ENCODE assay signal across 16 mouse cellular contexts in genomic region chr4:32405985-32406384, GRCm38 (mm10).
DNase-seq lines count a peak whose midpoint lies in the region; ATAC-seq lines count a peak whose summit lies in the region.
"Had no signal": no experiment of that assay in that cellular context is flagged by ENCODE, and none has a peak within 500 bp of the region (broad histone marks: within the 10 kb centered on the region; RNA-seq: fewer than 3 reads in every experiment).

No protein-coding gene starts in this region.

- H3K4me2 ChIP-seq in heart, embryonic 12.5 days: no peak overlapping the region
- no peak overlapping the region for H3K4me2 ChIP-seq in heart, embryonic 11.5 days
- no peak overlapping the region for H3K4me2 ChIP-seq in midbrain, embryonic 14.5 days (ENCODE audit: low read length)
- H3K4me2 ChIP-seq in midbrain, embryonic 11.5 days: no peak overlapping the region
- H3K4me2 ChIP-seq: hindbrain, embryonic 12.5 days; limb, embryonic 13.5 days had no signal

- no peaks in the 10 kb centered on the region for H3K36me3 ChIP-seq in heart, embryonic 12.5 days
- no peaks in the 10 kb centered on the region for H3K36me3 ChIP-seq in heart, embryonic 11.5 days (ENCODE audit: control insufficient read depth, insufficient read depth, low read length)
- H3K36me3 ChIP-seq in midbrain, embryonic 14.5 days (ENCODE audit: control insufficient read depth, insufficient read depth, low read length): no peaks in the 10 kb centered on the region
- no peaks in the 10 kb centered on the region for H3K36me3 ChIP-seq in midbrain, embryonic 11.5 days (ENCODE audit: control insufficient read depth, insufficient read depth, low read length)
- H3K36me3 ChIP-seq: embryonic facial prominence, embryonic 10.5 days; hindbrain, embryonic 12.5 days; limb, embryonic 13.5 days had no signal

- WGBS in heart, embryonic 12.5 days: 77% methylated on average over 3 of the region's 3 CpGs
- 87% methylated on average over 3 of the region's 3 CpGs for WGBS in heart, embryonic 11.5 days (ENCODE audit: insufficient replicate concordance)
- WGBS in midbrain, embryonic 14.5 days: 84% methylated on average over 3 of the region's 3 CpGs
- 88% methylated on average over 3 of the region's 3 CpGs for whole genome bisulfite sequencing in midbrain, embryonic 11.5 days

- peak overlapping the region; percentile 40; the same call in 1 of the 2 replicates for H3K27ac ChIP-seq in heart, embryonic 12.5 days (ENCODE audit: poor library complexity, severe bottlenecking)
- H3K27ac ChIP-seq in heart, embryonic 11.5 days (ENCODE audit: low read depth, low read length): no peak overlapping the region
- H3K27ac ChIP-seq in midbrain, embryonic 14.5 days (replicated peaks; ENCODE audit: low read depth, low read length): peak overlapping the region; percentile 45; the same call in 1 of the 2 replicates
- H3K27ac ChIP-seq in midbrain, embryonic 11.5 days (ENCODE audit: low read depth, low read length): no peak overlapping the region
- H3K27ac ChIP-seq: embryonic facial prominence, embryonic 10.5 days; limb, embryonic 13.5 days had no signal

- intact Hi-C loops in left cerebral cortex, postnatal 36 days (cut with DNase I): loop anchor here (10.0 kb wide), 1 partner anchor 161 kb away; no protein-coding TSS in a partner anchor

- no peak overlapping the region for H3K9ac ChIP-seq in heart, embryonic 12.5 days
- no peak overlapping the region for H3K9ac ChIP-seq in heart, embryonic 11.5 days (ENCODE audit: low read depth, low read length)
- no peak overlapping the region for H3K9ac ChIP-seq in midbrain, embryonic 14.5 days (replicated peaks; ENCODE audit: low read length)
- H3K9ac ChIP-seq in midbrain, embryonic 11.5 days (ENCODE audit: low read length): no peak overlapping the region
- H3K9ac ChIP-seq: hindbrain, embryonic 12.5 days; limb, embryonic 13.5 days had no signal

- no peak for DNase-seq in midbrain, embryonic 14.5 days
- no peak for DNase-seq in midbrain, embryonic 11.5 days (ENCODE audit: low spot score, missing footprints)
- peak; percentile 51 for DNase-seq in CD4-positive helper T cell, adult 2 months (ENCODE audit: low read depth, low spot score)
- no peak for DNase-seq in left cerebral cortex, postnatal 36 days (ENCODE audit: low spot score in 2 of 2)
- no peak for DNase-seq in right cerebral cortex, postnatal 25 days
- DNase-seq: cerebellum, postnatal 14 days; kidney, adult 2 months; kidney, postnatal 4 days; layer of hippocampus, postnatal 36 days; thymus, postnatal 25 days had no signal

- no peaks in the 10 kb centered on the region for H3K27me3 ChIP-seq in heart, embryonic 12.5 days (replicated peaks)
- no peaks in the 10 kb centered on the region for H3K27me3 ChIP-seq in heart, embryonic 11.5 days (ENCODE audit: control insufficient read depth, insufficient read depth, low read length)
- H3K27me3 ChIP-seq in midbrain, embryonic 14.5 days (ENCODE audit: control insufficient read depth, insufficient read depth, low read length): no peaks in the 10 kb centered on the region
- no peaks in the 10 kb centered on the region for H3K27me3 ChIP-seq in midbrain, embryonic 11.5 days (ENCODE audit: control insufficient read depth, insufficient read depth, low read length)
- H3K27me3 ChIP-seq: hindbrain, embryonic 12.5 days; limb, embryonic 13.5 days had no signal

- no peaks in the 10 kb centered on the region for H3K9me3 ChIP-seq in heart, embryonic 12.5 days (replicated peaks)
- no peaks in the 10 kb centered on the region for H3K9me3 ChIP-seq in heart, embryonic 11.5 days (replicated peaks; ENCODE audit: control insufficient read depth, low read length)
- no peaks in the 10 kb centered on the region for H3K9me3 ChIP-seq in midbrain, embryonic 14.5 days (ENCODE audit: control insufficient read depth, low read length)
- no peaks in the 10 kb centered on the region for H3K9me3 ChIP-seq in midbrain, embryonic 11.5 days (ENCODE audit: control insufficient read depth, low read length)
- H3K9me3 ChIP-seq: embryonic facial prominence, embryonic 10.5 days; hindbrain, embryonic 12.5 days; limb, embryonic 13.5 days had no signal

- ATAC-seq in heart, embryonic 12.5 days (ENCODE audit: insufficient number of reproducible peaks, low FRiP score): no peak
- ATAC-seq in heart, embryonic 11.5 days (replicated peaks; ENCODE audit: insufficient number of reproducible peaks, low FRiP score, low TSS enrichment): no peak
- ATAC-seq in midbrain, embryonic 14.5 days (ENCODE audit: low FRiP score, low TSS enrichment): no peak
- no peak for ATAC-seq in midbrain, embryonic 11.5 days (ENCODE audit: low FRiP score)
- peak; percentile 78 for ATAC-seq in inflammation-experienced regulatory T-cells, adult 6 months

- H3K4me1 ChIP-seq in heart, embryonic 12.5 days (replicated peaks): peaks cover 20% of the 10 kb centered on the region
- H3K4me1 ChIP-seq in heart, embryonic 11.5 days (ENCODE audit: control insufficient read depth, insufficient read depth, low read length): peaks cover 13% of the 10 kb centered on the region
- H3K4me1 ChIP-seq in midbrain, embryonic 14.5 days (ENCODE audit: control insufficient read depth, insufficient read depth, low read length): peaks cover 12% of the 10 kb centered on the region
- peaks cover 2% of the 10 kb centered on the region; the same call in 1 of the 2 replicates for H3K4me1 ChIP-seq in midbrain, embryonic 11.5 days (ENCODE audit: control insufficient read depth, insufficient read depth, low read length)

- no peak overlapping the region for H3K4me3 ChIP-seq in heart, embryonic 12.5 days
- H3K4me3 ChIP-seq in heart, embryonic 11.5 days (ENCODE audit: low read depth, low read length): no peak overlapping the region
- H3K4me3 ChIP-seq in midbrain, embryonic 14.5 days (replicated peaks; ENCODE audit: low read depth, low read length): no peak overlapping the region
- H3K4me3 ChIP-seq in midbrain, embryonic 11.5 days (ENCODE audit: low read depth, low read length): no peak overlapping the region
- H3K4me3 ChIP-seq: embryonic facial prominence, embryonic 10.5 days; hindbrain, embryonic 12.5 days; limb, embryonic 13.5 days had no signal

Comparison
In these comparisons a context has a peak if more than half of its experiments do, and no peak if none do; other contexts are left out.
1. H3K27ac ChIP-seq: peak in heart, embryonic 12.5 days (single experiment) and midbrain, embryonic 14.5 days (single experiment); none in heart, embryonic 11.5 days (single experiment) and midbrain, embryonic 11.5 days (single experiment).